Mouse (Mus musculus) neural tube, embryonic 13.5 days (tissue): ENCODE data around the gene Opalin. TPM values are rescaled to one million over a fixed set of nuclear protein-coding genes. Genes with fewer than 3 reads are reported as not detected.

Experiments used
- ATAC-seq: fragments of 200-750 bp; cut with Nextera tagmentation; 2 replicates; pipeline ENCODE4 v1.8.0; 2017; ENCODE audit warnings: low read depth, mild to moderate bottlenecking, moderate TSS enrichment, moderate library complexity
- H3K27ac ChIP-seq: fragments of 300-500 bp; sonication (generic); replicated peaks from 2 replicates; pipeline ENCODE4 v1.5.1; 2015; ENCODE audit warnings: moderate library complexity, mild to moderate bottlenecking, inconsistent platforms
- H3K27me3 ChIP-seq: fragments of 300-500 bp; sonication (generic); 2 replicates; pipeline ENCODE4 v1.6.1; 2015; ENCODE audit warnings: mild to moderate bottlenecking, inconsistent platforms
- H3K36me3 ChIP-seq: fragments of 300-500 bp; sonication (generic); 2 replicates; pipeline ENCODE4 v1.6.1; 2015; ENCODE audit warnings: mild to moderate bottlenecking, inconsistent platforms
- H3K4me1 ChIP-seq: fragments of 300-500 bp; sonication (generic); replicated peaks from 2 replicates; pipeline ENCODE4 v1.6.1; 2015; ENCODE audit warnings: inconsistent platforms
- H3K4me2 ChIP-seq: fragments of 300-500 bp; sonication (generic); 2 replicates; pipeline ENCODE4 v1.6.1; 2015; ENCODE audit warnings: inconsistent platforms, mild to moderate bottlenecking, moderate library complexity
- H3K4me3 ChIP-seq: fragments of 300-500 bp; sonication (generic); 2 replicates; pipeline ENCODE4 v1.5.1; 2015; ENCODE audit warnings: mild to moderate bottlenecking, inconsistent platforms
- H3K9ac ChIP-seq: fragments of 300-500 bp; sonication (generic); 2 replicates; pipeline ENCODE4 v1.6.1; 2015; ENCODE audit warnings: moderate library complexity, mild to moderate bottlenecking, inconsistent platforms
- H3K9me3 ChIP-seq: fragments of 300-500 bp; sonication (generic); 2 replicates; pipeline ENCODE4 v1.6.1; 2016; ENCODE audit warnings: inconsistent platforms
- WGBS: fragments of 180-500 bp; shearing (Covaris S2); methylation state at CpG from one replicate; pipeline ENCODE4 v1.1.7; 2015; 5-methylcytosine and 5-hydroxymethylcytosine counted together
- polyA plus RNA-seq: library from polyadenylated mRNA; unstranded; fragments of >200 nt; fragmentation: Nextera tagmentation; extraction: Ambion mirVana; gene quantifications from 2 replicates; pipeline ENCODE4 v1.2.1, GENCODE M21; 2015

The Opalin gene
- polyA plus RNA-seq, 1 experiment from 2014 or later, result not detected

- Histone ChIP-seq H3K4me1 (peaks cover 30% of the 10 kb centered on the region), H3K36me3 (no peaks in the 10 kb centered on the region), H3K4me3 (no peak overlapping the region), H3K9me3 (no peaks in the 10 kb centered on the region), H3K4me2 (no peak overlapping the region), H3K27me3 (no peaks in the 10 kb centered on the region), H3K27ac (no peak overlapping the region), H3K9ac (no peak overlapping the region)
- 49% methylated on average over 8 of the region's 8 CpGs for WGBS
- peak; percentile 36; the same call in 1 of the 2 replicates for ATAC-seq
Measured at GRCm38 (mm10) chr19:41104922-41105321, 28.0 kb upstream of the Opalin start.

DNA sequence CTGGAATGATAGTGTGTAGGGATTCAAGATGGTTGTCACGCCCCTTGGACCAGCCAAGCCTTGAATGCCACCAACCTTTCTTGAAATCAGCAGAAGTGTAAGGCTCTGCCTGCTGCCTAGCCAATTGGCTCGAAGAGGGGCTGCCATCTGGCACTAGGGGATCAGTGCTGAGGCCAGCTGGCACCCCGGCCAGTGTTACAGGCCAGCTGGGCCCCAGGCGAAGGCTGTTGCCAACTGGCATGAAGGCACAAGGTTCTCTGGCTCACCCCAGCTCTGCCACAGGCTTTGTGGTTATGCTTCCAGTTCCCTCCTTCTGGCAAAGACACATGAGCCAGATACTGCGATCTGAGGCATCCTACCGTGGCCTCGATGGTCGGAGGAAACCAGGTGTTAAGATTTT is 24.5 kb upstream of the Opalin start:
- Histone ChIP-seq H3K4me1 (peaks cover 21% of the 10 kb centered on the region), H3K36me3 (no peaks in the 10 kb centered on the region), H3K27me3 (no peaks in the 10 kb centered on the region), H3K9me3 (no peaks in the 10 kb centered on the region), H3K4me3 (no peak overlapping the region), H3K4me2 (no peak overlapping the region), H3K9ac (no peak overlapping the region), H3K27ac (no peak overlapping the region)
- peak; percentile 48; the same call in 1 of the 2 replicates for ATAC-seq
- 62% methylated on average over 8 of the region's 8 CpGs for WGBS

GRCm38 (mm10) chr19:41100863-41101262 is 23.9 kb upstream of the Opalin start:
- Histone ChIP-seq H3K27ac (no peak overlapping the region), H3K9me3 (no peaks in the 10 kb centered on the region), H3K27me3 (no peaks in the 10 kb centered on the region), H3K36me3 (no peaks in the 10 kb centered on the region), H3K4me1 (peaks cover 24% of the 10 kb centered on the region), H3K4me2 (no peak overlapping the region), H3K9ac (no peak overlapping the region), H3K4me3 (no peak overlapping the region)
- ATAC-seq, result 0 out of 2 replicates have a peak, but pooled peaks have one; percentile 45
- WGBS, result 81% methylated on average over 7 of the region's 7 CpGs

DNA sequence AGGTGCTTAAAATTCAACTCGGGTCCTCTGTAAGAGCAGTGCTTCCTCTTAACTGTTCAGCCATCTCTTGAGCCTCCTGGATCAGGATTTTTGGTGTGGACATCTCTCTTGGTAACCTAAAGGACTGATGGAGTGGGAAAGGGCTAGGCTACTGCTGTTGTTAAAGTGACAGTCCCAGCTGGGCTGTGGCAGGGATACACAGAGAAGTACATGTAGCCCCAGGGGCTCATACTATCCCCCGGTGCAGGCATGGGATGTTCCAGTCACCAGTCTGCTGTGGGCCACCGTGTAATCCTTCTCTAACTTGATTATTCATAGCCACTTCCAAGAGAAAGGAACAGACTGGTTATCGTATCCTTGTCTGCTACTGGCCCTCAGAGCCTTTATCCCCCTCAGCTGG is 20.1 kb upstream of the Opalin start:
- H3K36me3 ChIP-seq, result no peaks in the 10 kb centered on the region
- H3K27me3 ChIP-seq, result no peaks in the 10 kb centered on the region
- no peak overlapping the region for H3K4me3 ChIP-seq
- H3K9me3 ChIP-seq, result no peaks in the 10 kb centered on the region
- ATAC-seq, result no peak
- H3K27ac ChIP-seq, result no peak overlapping the region
- peaks cover 24% of the 10 kb centered on the region for H3K4me1 ChIP-seq
- 36% methylated on average over 4 of the region's 4 CpGs for WGBS
- H3K4me2 ChIP-seq, result no peak overlapping the region
- H3K9ac ChIP-seq, result no peak overlapping the region

DNA sequence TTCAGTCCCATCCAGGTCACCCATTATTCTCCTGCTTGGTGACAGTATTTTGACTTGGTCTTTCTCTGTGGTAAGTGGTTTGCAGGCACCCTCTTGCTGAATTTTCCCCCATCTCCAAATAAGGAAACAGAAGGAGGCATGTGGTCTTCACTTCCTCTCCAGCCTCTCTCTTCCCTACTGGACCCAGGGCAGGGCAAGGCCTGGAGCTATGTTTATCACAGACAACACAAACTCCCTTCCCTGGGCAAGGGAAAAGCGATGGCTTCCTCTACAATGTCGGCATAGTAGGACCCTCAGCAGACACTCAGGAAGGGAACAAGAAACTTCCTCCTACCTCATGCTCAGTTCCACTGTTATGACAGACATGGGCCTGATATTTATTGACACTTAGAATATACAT is 15.0 kb upstream of the Opalin start:
- Histone ChIP-seq H3K9ac (no peak overlapping the region), H3K36me3 (no peaks in the 10 kb centered on the region), H3K4me2 (no peak overlapping the region), H3K27me3 (peaks cover 9% of the 10 kb centered on the region), H3K4me1 (peaks cover 9% of the 10 kb centered on the region), H3K4me3 (no peak overlapping the region), H3K27ac (no peak overlapping the region), H3K9me3 (no peaks in the 10 kb centered on the region)
- WGBS, result 85% methylated on average over 2 of the region's 2 CpGs
- ATAC-seq, result no peak

- no peaks in the 10 kb centered on the region for H3K9me3 ChIP-seq
- WGBS, result 14% methylated on average over 5 of the region's 5 CpGs
- no peak overlapping the region for H3K27ac ChIP-seq
- H3K27me3 ChIP-seq, result peaks cover 9% of the 10 kb centered on the region
- H3K4me2 ChIP-seq, result no peak overlapping the region
- ATAC-seq, result no peak; the same call in 1 of the 2 replicates
- no peaks in the 10 kb centered on the region for H3K36me3 ChIP-seq
- H3K4me3 ChIP-seq, result no peak overlapping the region
- H3K4me1 ChIP-seq, result no peaks in the 10 kb centered on the region
- no peak overlapping the region for H3K9ac ChIP-seq
Measured at GRCm38 (mm10) chr19:41089833-41090232, 12.9 kb upstream of the Opalin start.

DNA sequence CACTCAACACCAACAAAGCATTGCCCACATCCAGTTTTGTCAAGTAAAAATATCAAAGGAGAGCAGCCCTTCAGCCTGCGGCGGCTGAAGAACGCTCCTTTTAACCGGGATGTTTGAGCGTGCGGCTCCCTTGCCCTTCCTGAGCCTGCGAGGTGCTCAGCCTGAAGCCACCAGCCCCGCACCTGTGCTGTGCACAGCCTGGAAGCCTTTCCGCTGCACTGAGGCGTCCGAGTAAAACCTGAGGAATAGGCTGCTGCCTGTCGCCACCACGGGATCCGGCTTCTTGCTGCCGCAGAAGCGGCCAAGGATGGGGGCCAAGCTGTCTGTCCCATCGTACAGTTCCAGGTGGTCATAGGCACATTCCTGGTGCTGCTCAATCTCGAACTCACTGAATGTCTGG is 11.6 kb upstream of the Opalin start:
- no peaks in the 10 kb centered on the region for H3K4me1 ChIP-seq
- no peak overlapping the region for H3K4me3 ChIP-seq
- no peak overlapping the region for H3K9ac ChIP-seq
- no peak overlapping the region for H3K27ac ChIP-seq
- H3K9me3 ChIP-seq, result no peaks in the 10 kb centered on the region
- no peak for ATAC-seq
- peak overlapping the region; percentile 29; the same call in 1 of the 2 replicates for H3K4me2 ChIP-seq
- H3K27me3 ChIP-seq, result peaks cover 9% of the 10 kb centered on the region
- 47% methylated on average over 18 of the region's 18 CpGs for WGBS
- H3K36me3 ChIP-seq, result no peaks in the 10 kb centered on the region

- H3K27ac ChIP-seq, result no peak overlapping the region
- H3K9me3 ChIP-seq, result no peaks in the 10 kb centered on the region
- no peak for ATAC-seq
- no peak overlapping the region for H3K4me3 ChIP-seq
- H3K27me3 ChIP-seq, result peaks cover 9% of the 10 kb centered on the region
- H3K9ac ChIP-seq, result no peak overlapping the region
- WGBS, result 22% methylated on average over 4 of the region's 4 CpGs
- no peaks in the 10 kb centered on the region for H3K4me1 ChIP-seq
- H3K36me3 ChIP-seq, result no peaks in the 10 kb centered on the region
- H3K4me2 ChIP-seq, result no peak overlapping the region
Measured at GRCm38 (mm10) chr19:41087901-41088300, 11.0 kb upstream of the Opalin start.

- 16% methylated on average over 2 of the region's 2 CpGs for WGBS
- no peak overlapping the region for H3K27ac ChIP-seq
- peak; percentile 72 for ATAC-seq
Measured at GRCm38 (mm10) chr19:41086700-41087099, 9.8 kb upstream of the Opalin start.

DNA sequence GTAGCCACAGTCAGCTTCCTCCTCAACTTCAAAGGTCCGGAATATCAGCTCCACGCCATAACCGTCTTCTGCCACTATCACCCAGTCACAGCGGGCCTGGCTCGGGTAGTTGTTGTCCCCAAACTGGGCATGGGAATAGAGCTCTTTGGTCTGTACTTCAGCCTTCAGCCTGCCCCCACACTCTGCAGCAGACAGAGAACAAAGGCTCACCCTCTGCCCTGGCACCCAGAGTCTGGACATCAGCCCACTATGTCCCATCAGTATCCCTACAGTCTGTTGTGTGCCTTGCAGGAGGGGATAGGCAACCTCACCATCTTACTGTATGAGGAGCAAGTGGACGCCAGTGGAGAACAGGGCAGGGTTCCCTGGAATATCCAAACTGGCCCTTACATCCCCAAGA is 9.4 kb upstream of the Opalin start:
- Histone ChIP-seq H3K27ac (no peak overlapping the region), H3K4me3 (no peak overlapping the region), H3K36me3 (no peaks in the 10 kb centered on the region), H3K9me3 (no peaks in the 10 kb centered on the region), H3K4me1 (peaks cover 9% of the 10 kb centered on the region), H3K4me2 (no peak overlapping the region), H3K9ac (no peak overlapping the region), H3K27me3 (peaks cover 9% of the 10 kb centered on the region)
- peak; percentile 33; the same call in 1 of the 2 replicates for ATAC-seq
- WGBS, result 92% methylated on average over 6 of the region's 6 CpGs

More at GRCm38 (mm10) chr19:41086700-41087099, 9.8 kb upstream of the Opalin start:
- Histone ChIP-seq H3K27me3 (peaks cover 9% of the 10 kb centered on the region), H3K9ac (no peak overlapping the region), H3K4me2 (no peak overlapping the region), H3K9me3 (no peaks in the 10 kb centered on the region), H3K4me1 (peaks cover 5% of the 10 kb centered on the region; the same call in 1 of the 2 replicates), H3K36me3 (no peaks in the 10 kb centered on the region), H3K4me3 (no peak overlapping the region)

DNA sequence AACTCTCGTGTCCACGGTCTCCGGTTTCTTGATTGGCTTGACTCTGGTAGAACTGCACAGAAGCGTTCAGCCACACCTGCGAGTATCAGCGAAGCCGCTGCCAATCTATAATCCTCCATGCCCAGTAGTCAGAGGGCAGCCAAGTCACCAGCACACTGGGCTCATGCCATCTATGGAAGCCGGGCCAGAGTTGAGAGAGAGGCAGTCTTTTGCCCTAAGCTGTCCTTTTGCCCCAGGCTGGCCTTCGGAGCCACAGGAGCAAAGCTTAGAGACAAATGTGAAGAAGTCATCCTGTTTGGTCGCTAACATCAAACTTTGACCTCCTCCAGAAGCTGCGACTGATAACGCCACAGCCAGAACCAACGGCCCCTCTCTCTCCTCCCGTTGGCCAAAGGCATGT is 6.7 kb upstream of the Opalin start:
- ATAC-seq, result no peak
- H3K4me3 ChIP-seq, result no peak overlapping the region
- no peaks in the 10 kb centered on the region; the same call in 1 of the 2 replicates for H3K27me3 ChIP-seq
- no peaks in the 10 kb centered on the region for H3K9me3 ChIP-seq
- 90% methylated on average over 14 of the region's 14 CpGs for WGBS
- H3K4me1 ChIP-seq, result peaks cover 13% of the 10 kb centered on the region
- H3K9ac ChIP-seq, result no peak overlapping the region
- no peak overlapping the region for H3K27ac ChIP-seq
- H3K4me2 ChIP-seq, result no peak overlapping the region
- H3K36me3 ChIP-seq, result no peaks in the 10 kb centered on the region

GRCm38 (mm10) chr19:41081589-41081988 is 4.7 kb upstream of the Opalin start:
- 38% methylated on average over 3 of the region's 3 CpGs for WGBS
- no peak for ATAC-seq
- no peaks in the 10 kb centered on the region for H3K36me3 ChIP-seq
- H3K4me1 ChIP-seq, result peaks cover 13% of the 10 kb centered on the region
- H3K4me3 ChIP-seq, result no peak overlapping the region
- no peak overlapping the region for H3K4me2 ChIP-seq
- H3K9ac ChIP-seq, result no peak overlapping the region
- H3K27ac ChIP-seq, result 0 out of 2 replicates have a peak overlapping the region, but pooled peaks have one; percentile 1
- H3K9me3 ChIP-seq, result no peaks in the 10 kb centered on the region
- H3K27me3 ChIP-seq, result no peaks in the 10 kb centered on the region

- ATAC-seq, result no peak
- Histone ChIP-seq H3K9ac (no peak overlapping the region), H3K4me2 (no peak overlapping the region), H3K4me1 (no peaks in the 10 kb centered on the region), H3K4me3 (no peak overlapping the region), H3K9me3 (no peaks in the 10 kb centered on the region), H3K27ac (no peak overlapping the region), H3K36me3 (no peaks in the 10 kb centered on the region), H3K27me3 (no peaks in the 10 kb centered on the region)
- WGBS, result 91% methylated on average over 14 of the region's 14 CpGs
Measured at GRCm38 (mm10) chr19:41073746-41074455, 3.0 kb downstream of the Opalin start.
